Mouse (Mus musculus) ES-Bruce4 (cell line): ENCODE results near the gene Eif4ebp2. TPM values are rescaled to one million over a fixed set of nuclear protein-coding genes. Genes with fewer than 3 reads are reported as not detected.

Experiments used
- H3K27ac ChIP-seq: 2 replicates; pipeline ENCODE4 v1.5.1; 2012; ENCODE audit warnings: low read length, inconsistent platforms; ENCODE audit not compliant: insufficient read depth
- H3K27me3 ChIP-seq: 2 replicates; pipeline ENCODE4 v1.6.1; 2012; ENCODE audit warnings: mild to moderate bottlenecking, low read length, inconsistent platforms; ENCODE audit not compliant: control insufficient read depth, poor library complexity, insufficient read depth, severe bottlenecking
- H3K36me3 ChIP-seq: 2 replicates; pipeline ENCODE4 v1.6.1; 2012; ENCODE audit warnings: inconsistent platforms, mild to moderate bottlenecking, low read length, moderate library complexity; ENCODE audit not compliant: control insufficient read depth, poor library complexity, insufficient read depth, severe bottlenecking
- H3K4me1 ChIP-seq: one replicate; pipeline ENCODE4 v1.8.1; 2011; ENCODE audit warnings: low read length; ENCODE audit not compliant: control insufficient read depth, insufficient read depth
- H3K4me3 ChIP-seq: 2 replicates; pipeline ENCODE4 v1.5.1; 2011; ENCODE audit warnings: low read depth, mild to moderate bottlenecking, low read length
- H3K9ac ChIP-seq: 2 replicates; pipeline ENCODE4 v1.6.1; 2012; ENCODE audit warnings: low read depth, mild to moderate bottlenecking, inconsistent platforms; ENCODE audit not compliant: poor library complexity, severe bottlenecking
- H3K9me3 ChIP-seq: replicated peaks from 2 replicates; pipeline ENCODE4 v1.6.1; 2012; ENCODE audit warnings: mild to moderate bottlenecking, low read length, inconsistent platforms; ENCODE audit not compliant: control insufficient read depth, poor library complexity, insufficient read depth, severe bottlenecking
- CTCF ChIP-seq: IDR thresholded peaks from one replicate; pipeline ENCODE4 v1.8.1; 2011; ENCODE audit warnings: low read depth, low read length
- EP300 ChIP-seq: IDR thresholded peaks from 2 replicates; pipeline ENCODE4 v1.6.1; 2011; ENCODE audit warnings: low read depth, low read length; ENCODE audit not compliant: insufficient read depth
- POLR2A ChIP-seq: IDR thresholded peaks from one replicate; pipeline ENCODE4 v1.8.1; 2011; ENCODE audit warnings: low read length; ENCODE audit not compliant: insufficient read depth
- polyA plus RNA-seq: library from polyadenylated mRNA; stranded (reverse); fragments of >200 nt; gene quantifications from 2 replicates; pipeline ENCODE4 v1.2.4, GENCODE M21; 2011; ENCODE audit warnings: low read depth; ENCODE audit not compliant: missing spikeins, insufficient read depth, insufficient read length

The Eif4ebp2 gene
- polyA plus RNA-seq, 1 experiment, result 207 TPM

- no peaks in the 10 kb centered on the region for H3K4me1 ChIP-seq
- H3K27ac ChIP-seq, result no peak overlapping the region
- no peaks in the 10 kb centered on the region for H3K9me3 ChIP-seq
- H3K36me3 ChIP-seq, result no peaks in the 10 kb centered on the region
- H3K27me3 ChIP-seq, result no peaks in the 10 kb centered on the region
- no peak for TF ChIP-seq POLR2A
- no peak for TF ChIP-seq EP300
- no peak for TF ChIP-seq CTCF
- no peak overlapping the region for H3K9ac ChIP-seq
- no peak overlapping the region for H3K4me3 ChIP-seq
Measured at GRCm38 (mm10) chr10:61491573-61491972, 39.1 kb upstream of the Eif4ebp2 start.

- Histone ChIP-seq H3K9me3 (no peaks in the 10 kb centered on the region), H3K9ac (no peak overlapping the region), H3K36me3 (no peaks in the 10 kb centered on the region), H3K4me3 (no peak overlapping the region), H3K27me3 (no peaks in the 10 kb centered on the region), H3K27ac (no peak overlapping the region), H3K4me1 (no peaks in the 10 kb centered on the region)
- no peak for TF ChIP-seq EP300
- TF ChIP-seq CTCF, result no peak
- TF ChIP-seq POLR2A, result no peak
Measured at GRCm38 (mm10) chr10:61488522-61489110, 36.2 kb upstream of the Eif4ebp2 start.

GRCm38 (mm10) chr10:61486551-61487339, 34.3 kb upstream of the Eif4ebp2 start:
- no peaks in the 10 kb centered on the region for H3K4me1 ChIP-seq
- H3K27ac ChIP-seq, result no peak overlapping the region
- no peak overlapping the region for H3K9ac ChIP-seq
- H3K36me3 ChIP-seq, result no peaks in the 10 kb centered on the region
- H3K4me3 ChIP-seq, result no peak overlapping the region
- H3K9me3 ChIP-seq, result no peaks in the 10 kb centered on the region
- no peaks in the 10 kb centered on the region for H3K27me3 ChIP-seq
- no peak for TF ChIP-seq EP300
- TF ChIP-seq POLR2A, result no peak
- no peak for TF ChIP-seq CTCF

- Histone ChIP-seq H3K4me1 (no peaks in the 10 kb centered on the region), H3K9ac (no peak overlapping the region), H3K9me3 (no peaks in the 10 kb centered on the region), H3K27me3 (no peaks in the 10 kb centered on the region), H3K36me3 (no peaks in the 10 kb centered on the region), H3K27ac (no peak overlapping the region), H3K4me3 (no peak overlapping the region)
- no peak for TF ChIP-seq POLR2A
- TF ChIP-seq CTCF, result no peak
- TF ChIP-seq EP300, result no peak
Measured at GRCm38 (mm10) chr10:61484801-61485200, 32.3 kb upstream of the Eif4ebp2 start.

GRCm38 (mm10) chr10:61482771-61483170, 30.3 kb upstream of the Eif4ebp2 start:
- no peak overlapping the region for H3K9ac ChIP-seq
- H3K9me3 ChIP-seq, result no peaks in the 10 kb centered on the region
- no peaks in the 10 kb centered on the region for H3K4me1 ChIP-seq
- no peaks in the 10 kb centered on the region for H3K27me3 ChIP-seq
- no peaks in the 10 kb centered on the region for H3K36me3 ChIP-seq
- TF ChIP-seq EP300, result no peak
- no peak for TF ChIP-seq POLR2A
- TF ChIP-seq CTCF, result no peak
- H3K27ac ChIP-seq, result no peak overlapping the region
- H3K4me3 ChIP-seq, result no peak overlapping the region

GRCm38 (mm10) chr10:61480488-61480887, 28.0 kb upstream of the Eif4ebp2 start:
- H3K27ac ChIP-seq, result no peak overlapping the region
- no peaks in the 10 kb centered on the region for H3K36me3 ChIP-seq
- H3K4me3 ChIP-seq, result no peak overlapping the region
- no peaks in the 10 kb centered on the region for H3K27me3 ChIP-seq
- no peak for TF ChIP-seq EP300
- TF ChIP-seq POLR2A, result no peak
- no peak for TF ChIP-seq CTCF
- H3K9ac ChIP-seq, result no peak overlapping the region
- no peaks in the 10 kb centered on the region for H3K4me1 ChIP-seq
- H3K9me3 ChIP-seq, result no peaks in the 10 kb centered on the region
